Mouse (Mus musculus) MEL (cell line): Measurements from ENCODE around the gene Vrk2.

ENCODE experiments used
- CTCF ChIP-seq, 3 experiments: IDR thresholded peaks in 2 of 3; conservative IDR thresholded peaks in 1 of 3; 2 replicates each; pipeline ENCODE4 v1.5.1; 2011 to 2012; ENCODE audit warnings: low read length in 3 of 3, low read depth in 2 of 3, mild to moderate bottlenecking in 2 of 3, improper control_type of control experiment in 1 of 3, inconsistent platforms in 1 of 3, mixed read lengths in 1 of 3, moderate library complexity in 1 of 3; ENCODE audit not compliant: control insufficient read depth in 1 of 3, insufficient read depth in 1 of 3, poor library complexity in 1 of 3, severe bottlenecking in 1 of 3
- GABPA ChIP-seq: IDR thresholded peaks from 2 replicates; pipeline ENCODE4 v1.6.1; 2012; ENCODE audit warnings: low read depth, mild to moderate bottlenecking, inconsistent platforms, low read length, improper control_type of control experiment, moderate library complexity
- JUND ChIP-seq: IDR thresholded peaks from 2 replicates; pipeline ENCODE4 v1.6.1; 2011; ENCODE audit warnings: low read depth, mild to moderate bottlenecking, improper control_type of control experiment, low read length
- TCF12 ChIP-seq: IDR thresholded peaks from 2 replicates; pipeline ENCODE4 v1.6.1; 2014; ENCODE audit warnings: low read depth, mild to moderate bottlenecking, inconsistent platforms, low read length, improper control_type of control experiment, moderate library complexity
- USF1 ChIP-seq: IDR thresholded peaks from 2 replicates; pipeline ENCODE4 v1.6.1; 2014; ENCODE audit warnings: low read depth, mild to moderate bottlenecking, inconsistent platforms, low read length, improper control_type of control experiment, moderate library complexity

- TF ChIP-seq CTCF (IDR thresholded peaks at IDR 0.05 in 2 of 3, conservative IDR thresholded peaks at IDR 0.05 in 1 of 3; ENCODE audit: control insufficient read depth in 1 of 3, insufficient read depth in 1 of 3, low read depth in 2 of 3, low read length in 3 of 3, poor library complexity in 1 of 3, severe bottlenecking in 1 of 3) (no peak), GABPA (no peak), USF1 (no peak), TCF12 (no peak; the same call in 1 of the 2 replicates), JUND (no peak)
Observed at GRCm38 (mm10) chr11:26597145-26597544, 3.3 kb upstream of the Vrk2 start.
